Mouse (Mus musculus) ES-E14 (cell line): ENCODE results near the gene Pcsk5. TPM values are rescaled to one million over a fixed set of nuclear protein-coding genes. Genes with fewer than 3 reads are reported as not detected.

Source experiments
- DNase-seq: peaks from one replicate; pipeline ENCODE4 v3.0.0-alpha.2; 2013; ENCODE audit warnings: low read depth, low spot score
- H3K27ac ChIP-seq: 2 replicates; pipeline ENCODE4 v1.5.1; 2012; ENCODE audit warnings: low read depth, mild to moderate bottlenecking, low read length, moderate library complexity, mixed read lengths; ENCODE audit not compliant: poor library complexity, insufficient read depth, severe bottlenecking
- H3K36me3 ChIP-seq: 2 replicates; pipeline ENCODE4 v1.6.1; 2012; ENCODE audit warnings: mild to moderate bottlenecking, low read length, moderate library complexity, mixed read lengths; ENCODE audit not compliant: control insufficient read depth, poor library complexity, insufficient read depth, severe bottlenecking
- H3K4me1 ChIP-seq, 2 experiments: fragments of 150-350 bp in 1 of 2; sonication (generic) in 1 of 2; 2 replicates each; pipeline ENCODE4 v1.6.1; 2012; ENCODE audit warnings: low read length in 2 of 2, mild to moderate bottlenecking in 1 of 2, mixed read lengths in 1 of 2; ENCODE audit not compliant: control insufficient read depth in 2 of 2, insufficient read depth in 2 of 2, poor library complexity in 1 of 2
- H3K4me3 ChIP-seq, 2 experiments: fragments of 150-350 bp in 1 of 2; sonication (generic) in 1 of 2; 2 replicates each; pipeline ENCODE4 v1.5.1; 2012; ENCODE audit warnings: low read length in 2 of 2, low read depth in 1 of 2, mild to moderate bottlenecking in 1 of 2, mixed read lengths in 1 of 2; ENCODE audit not compliant: insufficient read depth in 1 of 2, poor library complexity in 1 of 2, severe bottlenecking in 1 of 2
- H3K9ac ChIP-seq: 2 replicates; pipeline ENCODE4 v1.6.1; 2012; ENCODE audit warnings: low read depth, mild to moderate bottlenecking, low read length, mixed read lengths; ENCODE audit not compliant: poor library complexity, insufficient read depth, severe bottlenecking
- H3K9me3 ChIP-seq: fragments of 150-350 bp; sonication (generic); 2 replicates; pipeline ENCODE4 v1.6.1; 2012; ENCODE audit warnings: low read depth, mild to moderate bottlenecking, low read length; ENCODE audit not compliant: control insufficient read depth, insufficient read depth
- CHD2 ChIP-seq: IDR thresholded peaks from 2 replicates; pipeline ENCODE4 v1.6.1; 2014; ENCODE audit warnings: mild to moderate bottlenecking, low read depth, low read length, inconsistent platforms
- HCFC1 ChIP-seq: IDR thresholded peaks from 2 replicates; pipeline ENCODE4 v1.6.1; 2012; ENCODE audit warnings: low read length, inconsistent platforms, borderline replicate concordance; ENCODE audit not compliant: insufficient read depth
- MAFK ChIP-seq: IDR thresholded peaks from 2 replicates; pipeline ENCODE4 v1.6.1; 2014; ENCODE audit warnings: mild to moderate bottlenecking, low read depth, low read length, inconsistent platforms; ENCODE audit not compliant: insufficient read depth
- ZC3H11A ChIP-seq: IDR thresholded peaks from 2 replicates; pipeline ENCODE4 v1.6.1; 2012; ENCODE audit warnings: low read depth, mild to moderate bottlenecking, inconsistent platforms, low read length, borderline replicate concordance
- ZNF384 ChIP-seq: IDR thresholded peaks from 2 replicates; pipeline ENCODE4 v1.6.1; 2012; ENCODE audit warnings: low read depth, low read length, inconsistent platforms
- in situ Hi-C, 2 experiments: fragments of 600-800 bp; cut with MboI; formaldehyde crosslinking; loops; one replicate each; pipeline ENCODE4 v1.15.1; 2025; ENCODE audit warnings: low sequenced_read_pairs in 2 of 2, inconsistent platforms in 1 of 2; ENCODE audit not compliant: unreplicated experiment in 2 of 2
- total RNA-seq: library from RNA; depleted of rRNA; stranded (reverse); fragments of 300-350 nt; gene quantifications from 2 replicates; pipeline ENCODE4 v1.2.3, GENCODE M21; 2012

Pcsk5 gene
- total RNA-seq, 1 experiment = 1.6 TPM

- in situ Hi-C loops = loop anchor here in 1 of 2 experiments (25.0 kb wide), 1 partner anchor 728 kb away; no protein-coding TSS in a partner anchor
- TF ChIP-seq HCFC1 (no peak), MAFK (no peak), ZNF384 (no peak), ZC3H11A (no peak), CHD2 (no peak)
- Histone ChIP-seq H3K36me3 (no peaks in the 10 kb centered on the region), H3K9ac (no peak overlapping the region), H3K4me3 (no peak overlapping the region), H3K4me1 (0 out of 4 replicates have a peak, but pooled peaks cover 0 to 3% of the 10 kb centered on the region in 2 experiments), H3K9me3 (no peaks in the 10 kb centered on the region), H3K27ac (no peak overlapping the region)
- DNase-seq = no peak
These were observed 2.4 kb upstream of the Pcsk5 start for GRCm38 (mm10) chr19:17839856-17840255.

- TF ChIP-seq HCFC1 (no peak), ZNF384 (no peak), CHD2 (no peak), MAFK (no peak), ZC3H11A (no peak)
- in situ Hi-C loops = loop anchor here in 1 of 2 experiments (25.0 kb wide), 1 partner anchor 725 kb away; no protein-coding TSS in a partner anchor
- no peak overlapping the region for H3K27ac ChIP-seq
These were observed 614 bp downstream of the Pcsk5 start for GRCm38 (mm10) chr19:17836566-17837470.

GRCm38 (mm10) chr19:17835681-17836565 is 1.5 kb downstream of the Pcsk5 start:
- in situ Hi-C loops = loop anchor here in 1 of 2 experiments (25.0 kb wide), 1 partner anchor 724 kb away; no protein-coding TSS in a partner anchor
- TF ChIP-seq MAFK (no peak), HCFC1 (no peak), ZC3H11A (no peak)
- H3K9me3 ChIP-seq = no peaks in the 10 kb centered on the region
- H3K36me3 ChIP-seq = no peaks in the 10 kb centered on the region
- H3K4me1 ChIP-seq = 0 out of 4 replicates have a peak, but pooled peaks cover 0 to 3% of the 10 kb centered on the region in 2 experiments
- no peak overlapping the region for H3K27ac ChIP-seq
- peak overlapping the region; percentile 73 to 74; a peak in 3 of 4 replicates for H3K4me3 ChIP-seq
- DNase-seq = no peak
- no peak overlapping the region for H3K9ac ChIP-seq

More at GRCm38 (mm10) chr19:17836566-17837470, 614 bp downstream of the Pcsk5 start:
- peak overlapping the region; percentile 71 for H3K9ac ChIP-seq
- 0 out of 4 replicates have a peak, but pooled peaks cover 0 to 3% of the 10 kb centered on the region in 2 experiments for H3K4me1 ChIP-seq
- H3K36me3 ChIP-seq = no peaks in the 10 kb centered on the region
- H3K4me3 ChIP-seq = peak overlapping the region; percentile 73 to 74
- H3K9me3 ChIP-seq = no peaks in the 10 kb centered on the region
- DNase-seq = peak; percentile 26

DNA sequence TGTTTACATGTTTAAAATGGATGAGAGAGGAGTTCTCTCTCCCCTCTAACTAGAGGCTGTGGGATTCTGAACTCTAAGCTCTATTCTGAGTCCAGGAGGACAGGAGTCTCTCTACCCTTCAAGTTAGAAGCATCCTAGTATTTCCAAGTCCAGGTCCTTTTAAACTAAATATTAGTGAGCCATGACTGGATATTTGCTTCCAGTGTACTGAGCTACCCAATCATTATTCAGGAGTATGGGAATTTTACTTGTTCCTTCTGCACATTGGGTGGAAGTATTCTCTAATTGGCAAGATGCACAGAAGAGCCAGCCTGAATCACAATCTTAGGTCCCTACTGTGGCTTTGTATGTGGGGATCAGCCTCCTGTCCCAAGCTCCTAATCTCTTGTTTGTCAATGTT is 2.5 kb downstream of the Pcsk5 start:
- Histone ChIP-seq H3K4me3 (no peak overlapping the region), H3K27ac (no peak overlapping the region), H3K4me1 (0 out of 4 replicates have a peak, but pooled peaks cover 0 to 3% of the 10 kb centered on the region in 2 experiments), H3K9me3 (no peaks in the 10 kb centered on the region), H3K36me3 (no peaks in the 10 kb centered on the region), H3K9ac (no peak overlapping the region)
- no peak for TF ChIP-seq ZC3H11A
- DNase-seq = no peak
- in situ Hi-C loops = loop anchor here in 1 of 2 experiments (25.0 kb wide), 1 partner anchor 723 kb away; no protein-coding TSS in a partner anchor
